Mouse (Mus musculus) bone marrow, adult 2 months (tissue): Measurements from ENCODE around the gene Spryd3. TPM values are rescaled to one million over a fixed set of nuclear protein-coding genes. Genes with fewer than 3 reads are reported as not detected.
"Not testable (repeated sequence)": the region's sequence is repeated elsewhere in the genome, so short reads cannot be mapped to it uniquely, and the experiment has no call there.

Source experiments
- H3K27ac ChIP-seq: fragments of 200-500 bp; 2 replicates; pipeline ENCODE4 v1.5.1; 2012; ENCODE audit warnings: low read depth, mild to moderate bottlenecking, control low read depth, inconsistent platforms, low read length; ENCODE audit not compliant: control insufficient read depth, poor library complexity, insufficient read depth
- H3K4me1 ChIP-seq: fragments of 200-500 bp; 2 replicates; pipeline ENCODE4 v1.6.1; 2011; ENCODE audit warnings: low read length; ENCODE audit not compliant: control insufficient read depth, insufficient read depth
- H3K4me3 ChIP-seq: fragments of 200-500 bp; replicated peaks from 2 replicates; pipeline ENCODE3; 2011; ENCODE audit warnings: mild to moderate bottlenecking, low read depth, low read length, control low read depth; ENCODE audit not compliant: control insufficient read depth
- CTCF ChIP-seq: fragments of 200-500 bp; IDR thresholded peaks from 2 replicates; pipeline ENCODE4 v1.5.1; 2011; ENCODE audit warnings: low read length, control low read depth; ENCODE audit not compliant: control insufficient read depth, insufficient read depth
- POLR2A ChIP-seq: fragments of 200-500 bp; IDR thresholded peaks from 2 replicates; pipeline ENCODE4 v1.6.1; 2011; ENCODE audit warnings: low read depth, mild to moderate bottlenecking, control low read depth, low read length, borderline replicate concordance; ENCODE audit not compliant: control insufficient read depth
- WGBS: fragments of 180-500 bp; shearing (Covaris S2); methylation state at CpG from one replicate; pipeline ENCODE4 v1.1.7; 2018; 5-methylcytosine and 5-hydroxymethylcytosine counted together
- polyA plus RNA-seq: library from polyadenylated mRNA; stranded (reverse); fragments of >200 nt; gene quantifications from 2 replicates; pipeline ENCODE4 v1.2.4, GENCODE M21; 2011; ENCODE audit warnings: low replicate concordance; ENCODE audit not compliant: missing spikeins, insufficient read depth, insufficient read length

Spryd3 gene
- polyA plus RNA-seq, 1 experiment: 23.0 TPM

- Histone ChIP-seq H3K4me1 (peaks cover 2% of the 10 kb centered on the region; the same call in 1 of the 2 replicates), H3K4me3 (no peak overlapping the region), H3K27ac (no peak overlapping the region)
- 60% methylated on average over 2 of the region's 2 CpGs for WGBS
- TF ChIP-seq CTCF (no peak), POLR2A (no peak)
Measured at GRCm38 (mm10) chr15:102169064-102169463, 33.0 kb upstream of the Spryd3 start.

DNA sequence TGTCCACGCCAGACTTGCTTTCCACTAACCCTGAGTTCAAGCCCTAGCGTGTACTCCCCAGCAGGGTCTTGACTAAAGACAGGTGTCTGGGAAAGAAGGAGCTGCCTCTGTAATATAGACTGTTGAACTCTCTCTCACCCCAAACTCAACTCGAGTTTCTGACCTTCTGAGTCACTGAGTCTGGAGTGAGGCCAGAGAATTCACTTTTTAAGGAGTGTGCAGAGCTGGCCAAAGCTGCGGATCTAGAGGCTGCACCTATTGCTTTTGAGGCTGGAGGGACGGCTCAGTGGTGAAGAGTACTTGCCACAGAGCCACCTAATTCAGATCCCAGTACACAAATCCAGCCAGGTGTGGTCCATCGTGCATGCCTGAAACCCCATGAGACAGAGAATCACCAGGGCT lies 31.6 kb upstream of the Spryd3 start:
- no peak overlapping the region for H3K27ac ChIP-seq
- WGBS: 62% methylated on average over 6 of the region's 6 CpGs
- H3K4me1 ChIP-seq: peaks cover 2% of the 10 kb centered on the region; the same call in 1 of the 2 replicates
- TF ChIP-seq CTCF (no peak), POLR2A (no peak)
- no peak overlapping the region for H3K4me3 ChIP-seq

DNA sequence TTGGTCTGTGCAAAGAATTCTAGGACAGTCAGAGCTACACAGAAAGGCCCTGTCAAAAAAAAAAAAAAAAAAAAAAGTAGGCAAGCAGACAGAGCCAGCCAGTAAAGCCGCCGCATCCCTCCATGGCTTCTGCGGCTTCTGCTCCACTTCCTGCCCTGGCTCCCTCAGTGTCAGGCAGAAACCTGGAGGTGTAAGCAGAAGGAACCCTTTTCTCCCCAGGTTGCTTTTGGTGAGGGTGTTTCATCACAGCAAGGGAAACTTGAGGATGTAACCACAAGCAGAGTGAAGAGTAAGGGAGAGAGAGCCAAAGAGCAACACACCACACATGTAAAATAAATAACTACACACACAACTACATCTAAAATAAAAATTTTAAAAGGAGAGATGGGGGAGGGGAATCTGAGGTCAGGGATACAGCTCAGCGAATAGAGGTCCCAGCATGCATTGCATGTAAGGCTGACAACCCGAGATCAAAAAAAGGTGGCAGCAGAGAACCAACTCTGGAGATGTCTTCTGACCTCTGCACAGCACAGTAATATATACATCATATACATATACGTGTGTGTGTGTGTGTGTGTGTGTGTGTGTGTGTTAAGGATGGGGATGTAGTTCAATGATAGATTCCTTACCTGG lies 29.6 kb upstream of the Spryd3 start:
- TF ChIP-seq POLR2A: no peak
- TF ChIP-seq CTCF: no peak
- Histone ChIP-seq H3K27ac (no peak overlapping the region), H3K4me1 (peaks cover 2% of the 10 kb centered on the region; the same call in 1 of the 2 replicates), H3K4me3 (no peak overlapping the region)
- 4% methylated on average over 6 of the region's 6 CpGs for WGBS

DNA sequence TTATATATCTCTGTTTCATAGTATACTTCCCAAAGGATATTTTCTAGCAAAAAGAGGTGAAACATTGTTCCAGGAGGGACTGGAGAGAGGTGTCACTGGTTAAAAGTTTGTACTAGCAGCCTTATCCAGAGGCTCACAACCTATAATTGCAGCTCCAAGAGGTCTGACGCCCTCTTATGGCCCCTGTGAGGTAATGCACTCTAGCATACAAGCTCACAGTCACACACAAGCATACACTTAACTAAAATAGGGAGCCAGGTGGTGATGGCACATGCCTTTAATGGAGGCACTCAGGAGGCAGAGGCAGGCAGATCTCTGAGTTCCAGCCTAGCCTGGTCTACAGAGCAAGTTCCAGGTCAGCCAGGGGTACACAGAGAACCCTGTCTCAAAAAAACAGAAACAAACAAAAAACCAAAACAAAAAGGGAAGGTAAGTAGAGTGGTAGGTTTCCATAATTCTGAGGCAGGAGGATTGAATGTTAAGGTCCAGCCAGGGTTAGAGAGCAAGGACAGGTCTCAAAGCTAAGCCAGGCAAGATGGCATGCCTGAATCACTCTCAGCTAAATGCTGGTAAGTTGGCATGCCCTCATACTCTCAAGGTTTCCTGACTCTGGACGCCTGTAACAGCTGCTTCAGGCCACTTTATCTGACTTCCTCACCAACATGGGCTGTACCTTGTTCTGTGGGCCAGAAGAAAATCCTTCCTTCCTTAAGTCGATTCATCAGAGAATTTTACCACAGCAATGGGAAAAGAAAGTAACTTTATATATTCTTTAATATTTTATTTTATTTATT lies 28.1 kb upstream of the Spryd3 start:
- H3K4me3 ChIP-seq: no peak overlapping the region
- H3K4me1 ChIP-seq: peaks cover 2% of the 10 kb centered on the region
- TF ChIP-seq CTCF: no peak
- no peak for TF ChIP-seq POLR2A
- no peak overlapping the region for H3K27ac ChIP-seq
- WGBS: 15% methylated on average over 3 of the region's 3 CpGs

- peaks cover 2% of the 10 kb centered on the region for H3K4me1 ChIP-seq
- no peak for TF ChIP-seq POLR2A
- no peak for TF ChIP-seq CTCF
- WGBS: 69% methylated on average over 26 of the region's 27 CpGs
- H3K27ac ChIP-seq: no peak overlapping the region
- H3K4me3 ChIP-seq: no peak overlapping the region
Measured at GRCm38 (mm10) chr15:102160415-102161060, 24.5 kb upstream of the Spryd3 start.

DNA sequence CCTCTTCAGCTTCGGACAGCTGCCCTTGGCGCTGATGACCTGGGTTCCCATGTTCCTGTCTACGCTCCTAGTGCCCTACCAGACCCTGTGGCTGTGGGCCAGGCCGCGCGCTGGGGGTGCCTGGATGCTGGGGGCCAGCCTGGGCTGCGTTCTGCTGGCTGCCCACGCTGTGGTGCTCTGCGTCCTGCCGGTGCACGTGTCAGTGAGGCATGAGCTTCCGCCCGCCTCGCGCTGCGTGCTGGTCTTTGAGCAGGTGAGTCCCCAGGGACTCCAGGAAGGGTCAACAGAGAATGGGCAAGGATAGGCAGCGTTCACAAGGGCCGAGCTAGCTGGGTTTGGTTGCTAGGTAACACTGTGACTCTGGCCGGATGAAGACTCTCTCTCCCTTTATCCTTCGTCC lies 20.8 kb upstream of the Spryd3 start:
- Histone ChIP-seq H3K27ac (no peak overlapping the region), H3K4me1 (no peaks in the 10 kb centered on the region; the same call in none of the 2 replicates), H3K4me3 (no peak overlapping the region)
- 89% methylated on average over 20 of the region's 20 CpGs for WGBS
- TF ChIP-seq CTCF (no peak), POLR2A (no peak)

GRCm38 (mm10) chr15:102155006-102155405 lies 19.0 kb upstream of the Spryd3 start:
- not testable (repeated sequence) for H3K4me3 ChIP-seq, H3K4me1 ChIP-seq, H3K27ac ChIP-seq
- 92% methylated on average over 6 of the region's 6 CpGs for WGBS

GRCm38 (mm10) chr15:102152646-102153045 lies 16.6 kb upstream of the Spryd3 start:
- 72% methylated on average over 4 of the region's 4 CpGs for WGBS
- TF ChIP-seq POLR2A (no peak), CTCF (no peak)
- Histone ChIP-seq H3K27ac (no peak overlapping the region), H3K4me1 (peaks cover 3% of the 10 kb centered on the region; the same call in 1 of the 2 replicates), H3K4me3 (no peak overlapping the region)
